Mouse (Mus musculus) kidney, adult 2 months (tissue): ENCODE results near the gene Efnb1.

Experiments
- CTCF ChIP-seq: fragments of 200-500 bp; conservative IDR thresholded peaks from 2 replicates; pipeline ENCODE4 v1.5.1; 2011; ENCODE audit warnings: low read depth, mild to moderate bottlenecking, control low read depth, low read length, moderate library complexity, mixed read lengths; ENCODE audit not compliant: insufficient read depth, insufficient read length
- POLR2A ChIP-seq: fragments of 200-500 bp; IDR thresholded peaks from one replicate; pipeline ENCODE4 v1.6.1; 2011; ENCODE audit warnings: low read depth, low read length, control low read depth

GRCm38 (mm10) chrX:99150712-99151111 is 14.8 kb downstream of the Efnb1 start:
- TF ChIP-seq CTCF (no peak), POLR2A (no peak)
